Mouse (Mus musculus) adrenal gland (tissue): ENCODE results near the gene Stx8.

Experiments used
- intact Hi-C: fragments of 180-260 bp; cut with DNase I; formaldehyde crosslinking; loops from one replicate; pipeline ENCODE4 v1.15.1; 2025
- long read RNA-seq, 2 experiments: library from polyadenylated mRNA; unstranded; transcript quantifications; one replicate each; pipeline ENCODE4 v2.0.0; 2020; ENCODE audit warnings: borderline replicate concordance in 1 of 2; ENCODE audit not compliant: insufficient replicate concordance in 1 of 2

Gene Stx8
- long read RNA-seq, experiment 1, full-length matches to known transcripts: 41 of 46 reads
- long read RNA-seq, experiment 1, partial matches to known transcripts: 2 of 46 reads
- long read RNA-seq, experiment 1, other reads (novel, unspliced or antisense): 3 of 46 reads
- long read RNA-seq, experiment 2, full-length matches to known transcripts: 81 of 87 reads
- long read RNA-seq, experiment 2, partial matches to known transcripts: 3 of 87 reads
- long read RNA-seq, experiment 2, other reads (novel, unspliced or antisense): 3 of 87 reads

- intact Hi-C loops: no loop called here
Observed at GRCm38 (mm10) chr11:67965905-67966878, at the start of gene Stx8. TSS of gene Stx8 (plus strand) at chr11:67966193.

- intact Hi-C loops: no loop called here
Observed at GRCm38 (mm10) chr11:67917126-67917525, 48.9 kb upstream of the Stx8 start.

- intact Hi-C loops: no loop called here
Observed at GRCm38 (mm10) chr11:67919593-67919992, 46.4 kb upstream of the Stx8 start.

GRCm38 (mm10) chr11:67920226-67920960, 45.6 kb upstream of the Stx8 start:
- intact Hi-C loops: no loop called here

GRCm38 (mm10) chr11:67921091-67921826, 44.7 kb upstream of the Stx8 start:
- intact Hi-C loops: no loop called here

GRCm38 (mm10) chr11:67921827-67922754, 43.9 kb upstream of the Stx8 start, which contains the start of gene Usp43:
TSS of gene Usp43 (minus strand) at chr11:67922153.
- intact Hi-C loops: loop anchor here (2.0 kb wide), 1 partner anchor 25 kb away; no protein-coding TSS in a partner anchor

GRCm38 (mm10) chr11:67922755-67923125, 43.3 kb upstream of the Stx8 start:
- intact Hi-C loops: loop anchor here (2.0 kb wide), 1 partner anchor 26 kb away; no protein-coding TSS in a partner anchor

- intact Hi-C loops: loop anchor here (2.0 kb wide), 1 partner anchor 27 kb away; no protein-coding TSS in a partner anchor
Observed at GRCm38 (mm10) chr11:67923720-67924119, 42.3 kb upstream of the Stx8 start.

- intact Hi-C loops: loop anchor here (5.0 kb wide), 1 partner anchor 103 kb away; no protein-coding TSS in a partner anchor
Observed at GRCm38 (mm10) chr11:67925000-67925399, 41.0 kb upstream of the Stx8 start.

GRCm38 (mm10) chr11:67926348-67927055, 39.5 kb upstream of the Stx8 start:
- intact Hi-C loops: loop anchor here (5.0 kb wide), 1 partner anchor 104 kb away; no protein-coding TSS in a partner anchor

GRCm38 (mm10) chr11:67932156-67932555, 33.8 kb upstream of the Stx8 start:
- intact Hi-C loops: no loop called here

GRCm38 (mm10) chr11:67948229-67948628, 17.8 kb upstream of the Stx8 start:
- intact Hi-C loops: no loop called here

- intact Hi-C loops: no loop called here
Observed at GRCm38 (mm10) chr11:67949475-67949874, 16.5 kb upstream of the Stx8 start.

- intact Hi-C loops: no loop called here
Observed at GRCm38 (mm10) chr11:67953604-67954003, 12.4 kb upstream of the Stx8 start.

- intact Hi-C loops: no loop called here
Observed at GRCm38 (mm10) chr11:67954413-67954812, 11.6 kb upstream of the Stx8 start.

GRCm38 (mm10) chr11:67964110-67964509, 1.9 kb upstream of the Stx8 start:
- intact Hi-C loops: no loop called here

- intact Hi-C loops: no loop called here
Observed at GRCm38 (mm10) chr11:67965242-67965883, 630 bp upstream of the Stx8 start, which contains the start of gene Cfap52. TSS of gene Cfap52 (minus strand) at chr11:67965651.

GRCm38 (mm10) chr11:67967831-67968230, 1.8 kb downstream of the Stx8 start:
- intact Hi-C loops: no loop called here
